Mouse (Mus musculus) ES-E14 (cell line): ENCODE data around the gene Rnase4. TPM values are rescaled to one million over a fixed set of nuclear protein-coding genes. Genes with fewer than 3 reads are reported as not detected.

Experiments
- DNase-seq: peaks from one replicate; pipeline ENCODE4 v3.0.0-alpha.2; 2013; ENCODE audit warnings: low read depth, low spot score
- H3K27ac ChIP-seq: 2 replicates; pipeline ENCODE4 v1.5.1; 2012; ENCODE audit warnings: low read depth, mild to moderate bottlenecking, low read length, moderate library complexity, mixed read lengths; ENCODE audit not compliant: poor library complexity, insufficient read depth, severe bottlenecking
- H3K36me3 ChIP-seq: 2 replicates; pipeline ENCODE4 v1.6.1; 2012; ENCODE audit warnings: mild to moderate bottlenecking, low read length, moderate library complexity, mixed read lengths; ENCODE audit not compliant: control insufficient read depth, poor library complexity, insufficient read depth, severe bottlenecking
- H3K4me1 ChIP-seq, 2 experiments: fragments of 150-350 bp in 1 of 2; sonication (generic) in 1 of 2; 2 replicates each; pipeline ENCODE4 v1.6.1; 2012; ENCODE audit warnings: low read length in 2 of 2, mild to moderate bottlenecking in 1 of 2, mixed read lengths in 1 of 2; ENCODE audit not compliant: control insufficient read depth in 2 of 2, insufficient read depth in 2 of 2, poor library complexity in 1 of 2
- H3K4me3 ChIP-seq, 2 experiments: fragments of 150-350 bp in 1 of 2; sonication (generic) in 1 of 2; 2 replicates each; pipeline ENCODE4 v1.5.1; 2012; ENCODE audit warnings: low read length in 2 of 2, low read depth in 1 of 2, mild to moderate bottlenecking in 1 of 2, mixed read lengths in 1 of 2; ENCODE audit not compliant: insufficient read depth in 1 of 2, poor library complexity in 1 of 2, severe bottlenecking in 1 of 2
- H3K9ac ChIP-seq: 2 replicates; pipeline ENCODE4 v1.6.1; 2012; ENCODE audit warnings: low read depth, mild to moderate bottlenecking, low read length, mixed read lengths; ENCODE audit not compliant: poor library complexity, insufficient read depth, severe bottlenecking
- H3K9me3 ChIP-seq: fragments of 150-350 bp; sonication (generic); 2 replicates; pipeline ENCODE4 v1.6.1; 2012; ENCODE audit warnings: low read depth, mild to moderate bottlenecking, low read length; ENCODE audit not compliant: control insufficient read depth, insufficient read depth
- CHD2 ChIP-seq: IDR thresholded peaks from 2 replicates; pipeline ENCODE4 v1.6.1; 2014; ENCODE audit warnings: mild to moderate bottlenecking, low read depth, low read length, inconsistent platforms
- HCFC1 ChIP-seq: IDR thresholded peaks from 2 replicates; pipeline ENCODE4 v1.6.1; 2012; ENCODE audit warnings: low read length, inconsistent platforms, borderline replicate concordance; ENCODE audit not compliant: insufficient read depth
- MAFK ChIP-seq: IDR thresholded peaks from 2 replicates; pipeline ENCODE4 v1.6.1; 2014; ENCODE audit warnings: mild to moderate bottlenecking, low read depth, low read length, inconsistent platforms; ENCODE audit not compliant: insufficient read depth
- ZC3H11A ChIP-seq: IDR thresholded peaks from 2 replicates; pipeline ENCODE4 v1.6.1; 2012; ENCODE audit warnings: low read depth, mild to moderate bottlenecking, inconsistent platforms, low read length, borderline replicate concordance
- ZNF384 ChIP-seq: IDR thresholded peaks from 2 replicates; pipeline ENCODE4 v1.6.1; 2012; ENCODE audit warnings: low read depth, low read length, inconsistent platforms
- in situ Hi-C, 2 experiments: fragments of 600-800 bp; cut with MboI; formaldehyde crosslinking; loops; one replicate each; pipeline ENCODE4 v1.15.1; 2025; ENCODE audit warnings: low sequenced_read_pairs in 2 of 2, inconsistent platforms in 1 of 2; ENCODE audit not compliant: unreplicated experiment in 2 of 2
- total RNA-seq: library from RNA; depleted of rRNA; stranded (reverse); fragments of 300-350 nt; gene quantifications from 2 replicates; pipeline ENCODE4 v1.2.3, GENCODE M21; 2012

Rnase4 gene
- total RNA-seq, 1 experiment = 2.5 TPM

DNA sequence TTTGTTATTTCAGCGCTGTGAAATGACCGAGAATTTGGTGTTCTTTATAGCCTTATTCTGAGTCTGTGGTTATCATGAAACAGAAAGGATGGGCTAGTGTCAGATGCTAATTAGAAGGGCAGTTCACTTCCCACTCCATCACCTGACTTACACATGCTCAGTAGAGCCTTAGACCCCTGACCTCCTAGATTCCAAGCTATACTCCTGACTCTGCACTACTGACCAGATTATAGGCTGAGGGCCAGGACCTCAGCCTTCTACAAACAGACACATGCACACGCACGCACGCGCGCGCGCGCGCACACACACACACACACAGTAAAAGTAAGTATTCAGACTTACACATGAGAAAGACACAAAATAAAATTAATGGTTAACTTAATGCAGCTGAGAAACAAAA is 8.0 kb downstream of the Rnase4 start:
- Histone ChIP-seq H3K4me3 (no peak overlapping the region), H3K27ac (no peak overlapping the region), H3K9me3 (no peaks in the 10 kb centered on the region), H3K4me1 (no peaks in the 10 kb centered on the region), H3K36me3 (no peaks in the 10 kb centered on the region), H3K9ac (no peak overlapping the region)
- DNase-seq = no peak
- no peak for TF ChIP-seq ZNF384
- in situ Hi-C loops = loop anchor here (10.0 to 25.0 kb wide), 2 partner anchors 663 to 676 kb away; partner anchors contain the start of gene Ang4 (in 2 of the 2)

DNA sequence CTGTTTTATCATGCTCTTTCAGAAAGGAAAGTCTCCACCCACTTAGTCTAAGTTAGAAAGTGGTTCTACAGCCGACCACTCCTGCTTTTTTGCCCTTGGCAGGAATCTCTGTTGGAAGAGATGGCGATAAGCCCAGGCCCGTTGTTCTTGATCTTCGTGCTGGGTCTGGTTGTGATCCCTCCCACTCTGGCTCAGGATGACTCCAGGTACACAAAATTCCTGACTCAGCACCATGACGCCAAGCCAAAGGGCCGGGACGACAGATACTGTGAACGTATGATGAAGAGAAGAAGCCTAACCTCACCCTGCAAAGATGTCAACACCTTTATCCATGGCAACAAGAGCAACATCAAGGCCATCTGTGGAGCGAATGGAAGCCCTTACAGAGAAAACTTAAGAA is 10.4 kb downstream of the Rnase4 start:
- H3K9me3 ChIP-seq = no peaks in the 10 kb centered on the region
- no peak overlapping the region for H3K4me3 ChIP-seq
- no peak overlapping the region for H3K27ac ChIP-seq
- H3K9ac ChIP-seq = no peak overlapping the region
- H3K36me3 ChIP-seq = no peaks in the 10 kb centered on the region
- in situ Hi-C loops = no loop called here
- no peaks in the 10 kb centered on the region for H3K4me1 ChIP-seq
- TF ChIP-seq CHD2 (no peak), MAFK (peak; percentile 54)
- no peak for DNase-seq

GRCm38 (mm10) chr14:51103217-51103616 is 12.3 kb downstream of the Rnase4 start:
- H3K9me3 ChIP-seq = no peaks in the 10 kb centered on the region
- no peaks in the 10 kb centered on the region for H3K36me3 ChIP-seq
- no peak overlapping the region for H3K4me3 ChIP-seq
- no peak overlapping the region for H3K27ac ChIP-seq
- H3K9ac ChIP-seq = no peak overlapping the region
- DNase-seq = peak; percentile 40
- in situ Hi-C loops = no loop called here
- no peaks in the 10 kb centered on the region for H3K4me1 ChIP-seq
- no peak for TF ChIP-seq HCFC1
- peak; percentile 47; the same call in 1 of the 2 replicates for TF ChIP-seq ZC3H11A
- TF ChIP-seq MAFK = no peak

- in situ Hi-C loops = no loop called here
Measured at GRCm38 (mm10) chr14:51104366-51104765, 13.5 kb downstream of the Rnase4 start.

DNA sequence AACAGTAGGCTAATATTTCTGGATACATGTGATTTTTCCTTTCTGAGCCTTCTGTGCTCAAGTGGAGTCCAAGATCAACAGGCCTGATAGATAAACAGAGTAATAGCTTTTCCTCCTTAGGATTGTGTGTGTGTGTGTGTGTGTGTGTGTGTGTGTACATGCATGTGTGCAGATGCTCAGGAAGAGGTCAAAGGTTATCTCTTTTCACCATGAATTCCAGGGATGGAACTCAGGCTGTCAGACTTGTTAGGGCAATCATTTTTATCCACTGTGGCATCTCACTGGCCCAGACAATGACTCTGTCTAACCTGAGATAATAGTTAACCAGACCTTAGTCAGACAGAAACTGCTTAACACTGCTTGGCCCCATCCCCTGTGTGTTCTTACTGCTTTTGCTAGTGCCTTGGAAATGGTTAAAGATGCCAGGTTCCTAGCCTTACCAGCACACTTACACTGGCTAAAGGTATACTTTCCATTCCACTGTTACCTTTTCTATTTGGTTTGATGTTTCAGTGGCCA is 15.6 kb downstream of the Rnase4 start:
- Histone ChIP-seq H3K9ac (no peak overlapping the region), H3K27ac (no peak overlapping the region), H3K36me3 (no peaks in the 10 kb centered on the region), H3K9me3 (no peaks in the 10 kb centered on the region), H3K4me1 (no peaks in the 10 kb centered on the region), H3K4me3 (no peak overlapping the region)
- in situ Hi-C loops = no loop called here
- DNase-seq = no peak
- TF ChIP-seq MAFK (no peak), ZNF384 (no peak), HCFC1 (no peak), CHD2 (no peak), ZC3H11A (no peak)

More at GRCm38 (mm10) chr14:51104366-51104765, 13.5 kb downstream of the Rnase4 start:
- Histone ChIP-seq H3K9ac (no peak overlapping the region), H3K4me3 (no peak overlapping the region), H3K4me1 (no peaks in the 10 kb centered on the region), H3K27ac (no peak overlapping the region), H3K9me3 (no peaks in the 10 kb centered on the region), H3K36me3 (no peaks in the 10 kb centered on the region)
- TF ChIP-seq MAFK (no peak), HCFC1 (no peak)
- no peak for DNase-seq
